Mouse (Mus musculus): Measurements from ENCODE around the gene Lrrc57. TPM values are rescaled to one million over a fixed set of nuclear protein-coding genes. Genes with fewer than 3 reads are reported as not detected.
A peak's percentile ranks its signal among the peaks of the same experiment; 100 is the strongest.

Lrrc57 gene
- polyA plus RNA-seq (2016; fragmentation: Nextera tagmentation; extraction: Ambion mirVana) = 38.1 and 39.3 TPM in 2 replicates

- H3K9me3 ChIP-seq = no peaks in the 10 kb centered on the region
Observed at GRCm38 (mm10) chr2:120608830-120609723, at the start of gene Lrrc57, which contains the start of gene Haus2. TSS of gene Lrrc57 (minus strand) at chr2:120609520. TSS of gene Haus2 (plus strand) at chr2:120609383.

GRCm38 (mm10) chr2:120658486-120658885 is 49.2 kb upstream of the Lrrc57 start:
- ATAC-seq (ENCODE audit: low FRiP score, low read depth) = no peak
- no peaks in the 10 kb centered on the region for H3K27me3 ChIP-seq (replicated peaks)

More at GRCm38 (mm10) chr2:120608830-120609723, at the start of gene Lrrc57, which contains the start of gene Haus2:
- Histone ChIP-seq H3K4me1 (peaks cover 13% of the 10 kb centered on the region), H3K4me3 (peak within 1 kb of the TSS; percentile 74), H3K36me3 (peaks cover 12% of the 10 kb centered on the region; the same call in 1 of the 2 replicates), H3K4me2 (replicated peaks) (peak within 1 kb of the TSS; percentile 63), H3K27ac (peak within 1 kb of the TSS; percentile 65; the same call in 1 of the 2 replicates), H3K9ac (peak within 1 kb of the TSS; percentile 71), H3K27me3 (replicated peaks) (no peaks in the 10 kb centered on the region)
- WGBS = under 1% methylated on average over 52 of the region's 52 CpGs
- peak; percentile 93 for ATAC-seq (ENCODE audit: low FRiP score, low read depth)

GRCm38 (mm10) chr2:120656711-120657110 is 47.4 kb upstream of the Lrrc57 start:
- H3K4me3 ChIP-seq = no peak overlapping the region
- no peak overlapping the region for H3K9ac ChIP-seq
- H3K9me3 ChIP-seq = no peaks in the 10 kb centered on the region
- no peak overlapping the region for H3K27ac ChIP-seq
- no peaks in the 10 kb centered on the region for H3K27me3 ChIP-seq (replicated peaks)
- WGBS = 98% methylated on average over 2 of the region's 2 CpGs
- H3K4me1 ChIP-seq = no peaks in the 10 kb centered on the region
- no peak overlapping the region for H3K4me2 ChIP-seq (replicated peaks)
- ATAC-seq (ENCODE audit: low FRiP score, low read depth) = no peak
- no peaks in the 10 kb centered on the region for H3K36me3 ChIP-seq

More at GRCm38 (mm10) chr2:120658486-120658885, 49.2 kb upstream of the Lrrc57 start:
- no peaks in the 10 kb centered on the region for H3K4me1 ChIP-seq
- H3K4me2 ChIP-seq (replicated peaks) = no peak overlapping the region
- H3K9ac ChIP-seq = no peak overlapping the region
- 72% methylated on average over 5 of the region's 5 CpGs for WGBS
- H3K27ac ChIP-seq = no peak overlapping the region
- H3K36me3 ChIP-seq = no peaks in the 10 kb centered on the region
- H3K4me3 ChIP-seq = no peak overlapping the region
- H3K9me3 ChIP-seq = no peaks in the 10 kb centered on the region

GRCm38 (mm10) chr2:120655905-120656304 is 46.6 kb upstream of the Lrrc57 start:
- no peak overlapping the region for H3K27ac ChIP-seq
- no peaks in the 10 kb centered on the region for H3K36me3 ChIP-seq
- 91% methylated on average over 5 of the region's 5 CpGs for WGBS
- H3K27me3 ChIP-seq (replicated peaks) = no peaks in the 10 kb centered on the region
- H3K9me3 ChIP-seq = no peaks in the 10 kb centered on the region
- no peak overlapping the region for H3K9ac ChIP-seq
- no peak overlapping the region for H3K4me3 ChIP-seq
- no peak overlapping the region for H3K4me2 ChIP-seq (replicated peaks)
- no peaks in the 10 kb centered on the region for H3K4me1 ChIP-seq
- ATAC-seq (ENCODE audit: low FRiP score, low read depth) = no peak

- no peak overlapping the region for H3K27ac ChIP-seq
- H3K4me2 ChIP-seq (replicated peaks) = no peak overlapping the region
- no peaks in the 10 kb centered on the region for H3K4me1 ChIP-seq
- no peak for ATAC-seq (ENCODE audit: low FRiP score, low read depth)
- no peaks in the 10 kb centered on the region for H3K27me3 ChIP-seq (replicated peaks)
- H3K9me3 ChIP-seq = no peaks in the 10 kb centered on the region
- no peaks in the 10 kb centered on the region for H3K36me3 ChIP-seq
- no peak overlapping the region for H3K9ac ChIP-seq
- no peak overlapping the region for H3K4me3 ChIP-seq
- 88% methylated on average over 2 of the region's 2 CpGs for WGBS
Observed at GRCm38 (mm10) chr2:120654693-120655092, 45.4 kb upstream of the Lrrc57 start.

GRCm38 (mm10) chr2:120652925-120653284 is 43.6 kb upstream of the Lrrc57 start:
- no peak overlapping the region for H3K4me3 ChIP-seq
- no peaks in the 10 kb centered on the region for H3K27me3 ChIP-seq (replicated peaks)
- H3K9me3 ChIP-seq = no peaks in the 10 kb centered on the region
- H3K4me2 ChIP-seq (replicated peaks) = no peak overlapping the region
- no peak overlapping the region for H3K27ac ChIP-seq
- H3K4me1 ChIP-seq = no peaks in the 10 kb centered on the region
- no peak for ATAC-seq (ENCODE audit: low FRiP score, low read depth)
- no peak overlapping the region for H3K9ac ChIP-seq
- H3K36me3 ChIP-seq = no peaks in the 10 kb centered on the region
- 84% methylated on average over 7 of the region's 7 CpGs for WGBS

- no peaks in the 10 kb centered on the region for H3K9me3 ChIP-seq
- WGBS = 86% methylated on average over 7 of the region's 7 CpGs
- no peak overlapping the region for H3K4me3 ChIP-seq
- H3K9ac ChIP-seq = no peak overlapping the region
- no peaks in the 10 kb centered on the region for H3K36me3 ChIP-seq
- no peaks in the 10 kb centered on the region for H3K4me1 ChIP-seq
- no peak overlapping the region for H3K4me2 ChIP-seq (replicated peaks)
- H3K27me3 ChIP-seq (replicated peaks) = no peaks in the 10 kb centered on the region
- H3K27ac ChIP-seq = no peak overlapping the region
- no peak for ATAC-seq (ENCODE audit: low FRiP score, low read depth)
Observed at GRCm38 (mm10) chr2:120652256-120652924, 43.1 kb upstream of the Lrrc57 start.

- 83% methylated on average over 4 of the region's 4 CpGs for WGBS
- Histone ChIP-seq H3K36me3 (no peaks in the 10 kb centered on the region), H3K9me3 (no peaks in the 10 kb centered on the region), H3K4me1 (no peaks in the 10 kb centered on the region), H3K4me2 (replicated peaks) (no peak overlapping the region), H3K4me3 (no peak overlapping the region), H3K27ac (no peak overlapping the region), H3K27me3 (replicated peaks) (no peaks in the 10 kb centered on the region), H3K9ac (no peak overlapping the region)
- ATAC-seq (ENCODE audit: low FRiP score, low read depth) = no peak
Observed at GRCm38 (mm10) chr2:120646777-120647176, 37.5 kb upstream of the Lrrc57 start.

GRCm38 (mm10) chr2:120643836-120644235 is 34.5 kb upstream of the Lrrc57 start:
- no peaks in the 10 kb centered on the region for H3K4me1 ChIP-seq
- no peak overlapping the region for H3K9ac ChIP-seq
- ATAC-seq (ENCODE audit: low FRiP score, low read depth) = no peak
- no peak overlapping the region for H3K4me3 ChIP-seq
- H3K4me2 ChIP-seq (replicated peaks) = no peak overlapping the region
- H3K27me3 ChIP-seq (replicated peaks) = no peaks in the 10 kb centered on the region
- no peak overlapping the region for H3K27ac ChIP-seq
- H3K36me3 ChIP-seq = no peaks in the 10 kb centered on the region
- WGBS = 70% methylated on average over 7 of the region's 7 CpGs
- H3K9me3 ChIP-seq = no peaks in the 10 kb centered on the region

- WGBS = 88% methylated on average over 8 of the region's 8 CpGs
- H3K4me3 ChIP-seq = no peak overlapping the region
- H3K9ac ChIP-seq = no peak overlapping the region
- no peaks in the 10 kb centered on the region for H3K36me3 ChIP-seq
- H3K27me3 ChIP-seq (replicated peaks) = no peaks in the 10 kb centered on the region
- no peaks in the 10 kb centered on the region for H3K4me1 ChIP-seq
- H3K9me3 ChIP-seq = no peaks in the 10 kb centered on the region
- no peak overlapping the region for H3K27ac ChIP-seq
- no peak overlapping the region for H3K4me2 ChIP-seq (replicated peaks)
- ATAC-seq (ENCODE audit: low FRiP score, low read depth) = no peak
Observed at GRCm38 (mm10) chr2:120640835-120641234, 31.5 kb upstream of the Lrrc57 start.

GRCm38 (mm10) chr2:120631957-120632356 is 22.6 kb upstream of the Lrrc57 start:
- H3K36me3 ChIP-seq = peaks cover 9% of the 10 kb centered on the region; the same call in 1 of the 2 replicates
- H3K9ac ChIP-seq = no peak overlapping the region
- 88% methylated on average over 4 of the region's 4 CpGs for WGBS
- H3K27ac ChIP-seq = no peak overlapping the region
- no peaks in the 10 kb centered on the region for H3K9me3 ChIP-seq
- H3K4me1 ChIP-seq = 0 out of 2 replicates have a peak, but pooled peaks cover 7% of the 10 kb centered on the region
- ATAC-seq (ENCODE audit: low FRiP score, low read depth) = no peak
- H3K27me3 ChIP-seq (replicated peaks) = no peaks in the 10 kb centered on the region
- no peak overlapping the region for H3K4me3 ChIP-seq
- no peak overlapping the region for H3K4me2 ChIP-seq (replicated peaks)

- Histone ChIP-seq H3K4me3 (no peak overlapping the region), H3K27ac (no peak overlapping the region), H3K36me3 (peaks cover 9% of the 10 kb centered on the region; the same call in 1 of the 2 replicates), H3K27me3 (replicated peaks) (no peaks in the 10 kb centered on the region), H3K9me3 (no peaks in the 10 kb centered on the region), H3K4me1 (0 out of 2 replicates have a peak, but pooled peaks cover 7% of the 10 kb centered on the region), H3K4me2 (replicated peaks) (no peak overlapping the region), H3K9ac (no peak overlapping the region)
- no peak for ATAC-seq (ENCODE audit: low FRiP score, low read depth)
- WGBS = 94% methylated on average over 2 of the region's 2 CpGs
Observed at GRCm38 (mm10) chr2:120631521-120631920, 22.2 kb upstream of the Lrrc57 start.
